Mouse (Mus musculus) embryonic facial prominence, embryonic 11.5 days (tissue): ENCODE measurements around the gene Vwa5b1. TPM values are rescaled to one million over a fixed set of nuclear protein-coding genes. Genes with fewer than 3 reads are reported as not detected.

Experiments used
- ATAC-seq: fragments of 200-750 bp; cut with Nextera tagmentation; replicated peaks from 2 replicates; pipeline ENCODE4 v1.8.0; 2017; ENCODE audit warnings: low read depth; ENCODE audit not compliant: insufficient number of reproducible peaks, low FRiP score, low TSS enrichment
- DNase-seq: peaks from one replicate; pipeline ENCODE4 v3.0.0-alpha.2; 2015; ENCODE audit warnings: low spot score
- H3K27ac ChIP-seq: fragments of 300-500 bp; sonication (generic); replicated peaks from 2 replicates; pipeline ENCODE4 v1.5.1; 2014; ENCODE audit warnings: mild to moderate bottlenecking, low read depth, low read length, control low read depth
- H3K27me3 ChIP-seq: fragments of 300-500 bp; sonication (generic); 2 replicates; pipeline ENCODE4 v1.6.1; 2014; ENCODE audit warnings: mild to moderate bottlenecking, low read length, moderate library complexity, mixed read lengths; ENCODE audit not compliant: control insufficient read depth, insufficient read depth
- H3K36me3 ChIP-seq: fragments of 300-500 bp; sonication (generic); replicated peaks from 2 replicates; pipeline ENCODE4 v1.6.1; 2014; ENCODE audit warnings: low read depth, mild to moderate bottlenecking, low read length, moderate library complexity, mixed read lengths; ENCODE audit not compliant: control insufficient read depth, insufficient read depth
- H3K4me1 ChIP-seq: fragments of 300-500 bp; sonication (generic); 2 replicates; pipeline ENCODE4 v1.6.1; 2014; ENCODE audit warnings: low read length, mixed read lengths; ENCODE audit not compliant: control insufficient read depth, insufficient read depth
- H3K4me2 ChIP-seq: fragments of 300-500 bp; sonication (generic); 2 replicates; pipeline ENCODE4 v1.6.1; 2014; ENCODE audit warnings: low read depth, mild to moderate bottlenecking, control low read depth, low read length, moderate library complexity
- H3K4me3 ChIP-seq: fragments of 300-500 bp; sonication (generic); 2 replicates; pipeline ENCODE4 v1.5.1; 2014; ENCODE audit warnings: low read depth, low read length, control low read depth
- H3K9ac ChIP-seq: fragments of 300-500 bp; sonication (generic); replicated peaks from 2 replicates; pipeline ENCODE4 v1.6.1; 2014; ENCODE audit warnings: mild to moderate bottlenecking, control low read depth, low read length
- H3K9me3 ChIP-seq: fragments of 300-500 bp; sonication (generic); replicated peaks from 2 replicates; pipeline ENCODE4 v1.6.1; 2016; ENCODE audit warnings: mild to moderate bottlenecking, low read length, inconsistent platforms, mixed read lengths; ENCODE audit not compliant: control insufficient read depth
- WGBS: fragments of 180-500 bp; shearing (Covaris S2); extraction: QIAGEN DNeasy Blood & Tissue Kit; methylation state at CpG from one replicate; pipeline ENCODE4 v1.1.7; 2014; 5-methylcytosine and 5-hydroxymethylcytosine counted together
- polyA plus RNA-seq: library from polyadenylated mRNA; unstranded; fragments of >200 nt; fragmentation: Nextera tagmentation; extraction: Ambion mirVana; gene quantifications from 2 replicates; pipeline ENCODE4 v1.2.1, GENCODE M21; 2014

Vwa5b1 gene
- polyA plus RNA-seq, 1 experiment from 2014 or later = 0.11 TPM

DNA sequence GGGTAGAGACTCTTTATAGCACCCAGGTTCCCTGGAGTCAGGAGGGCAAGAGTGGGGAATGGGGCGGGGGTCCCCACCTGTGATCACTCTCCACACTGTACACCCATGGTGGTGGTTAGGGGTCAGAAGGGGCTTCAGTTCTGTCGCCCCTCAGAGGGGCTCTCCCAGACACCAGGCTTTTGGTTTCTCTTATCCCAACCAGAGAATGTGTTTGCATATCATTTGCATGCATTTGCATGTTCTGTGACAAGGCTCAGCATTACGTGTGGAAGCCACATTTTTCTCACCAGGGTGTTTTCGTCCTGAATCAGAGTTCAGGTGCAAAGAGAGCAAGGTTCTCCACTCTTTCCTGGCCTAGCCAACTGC lies 97.6 kb downstream of the Vwa5b1 start:
- 56% methylated on average over 4 of the region's 4 CpGs for WGBS
- no peak for DNase-seq
- H3K27ac ChIP-seq = no peak overlapping the region

DNA sequence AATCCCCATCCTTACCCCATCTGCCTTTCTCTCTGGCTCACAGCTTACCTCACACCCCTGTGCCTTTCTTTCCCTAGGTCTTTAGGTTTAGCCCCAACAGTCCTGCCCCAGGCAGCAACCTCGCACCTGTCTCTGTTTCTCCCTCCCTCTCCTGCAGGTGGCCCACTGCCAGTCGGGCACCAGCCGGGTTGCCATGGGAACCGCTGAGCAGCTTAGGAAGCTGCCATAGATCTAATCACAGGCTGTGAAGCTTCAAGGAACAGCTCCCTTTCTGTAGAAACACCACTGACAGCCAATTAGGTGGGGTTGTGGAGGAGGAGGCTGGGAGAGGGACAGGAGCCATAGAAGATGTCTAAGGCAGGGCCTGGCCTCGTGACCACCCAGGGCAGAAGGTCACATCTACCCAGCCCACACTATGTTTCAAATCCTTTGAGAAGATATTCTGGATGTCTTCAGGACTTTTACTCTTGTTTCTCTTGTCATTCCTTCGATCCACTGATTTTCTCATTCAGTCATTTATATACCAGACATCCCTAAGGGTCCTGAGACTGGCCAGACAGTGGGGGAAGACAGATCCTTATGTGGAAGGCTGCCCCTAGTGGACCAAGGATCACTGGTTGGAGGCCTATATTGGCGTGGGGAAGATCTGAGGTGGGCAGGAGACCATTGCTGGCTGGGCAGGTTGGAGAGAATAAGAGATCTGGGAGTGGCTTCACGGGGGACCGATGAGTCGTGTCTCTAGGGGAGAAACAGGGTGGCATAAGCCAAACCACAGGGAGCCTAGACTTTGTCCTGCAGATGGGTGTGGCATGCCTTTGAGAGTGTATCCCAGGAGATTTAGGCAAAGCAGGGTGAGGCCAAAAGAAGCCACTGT lies 98.2 kb downstream of the Vwa5b1 start:
- no peaks in the 10 kb centered on the region for H3K36me3 ChIP-seq
- no peaks in the 10 kb centered on the region for H3K9me3 ChIP-seq
- H3K4me2 ChIP-seq = no peak overlapping the region
- ATAC-seq (no peak), DNase-seq (peak; percentile 53)
- no peak overlapping the region for H3K9ac ChIP-seq
- H3K27ac ChIP-seq = no peak overlapping the region
- no peaks in the 10 kb centered on the region for H3K27me3 ChIP-seq
- 34% methylated on average over 10 of the region's 10 CpGs for WGBS
- H3K4me1 ChIP-seq = no peaks in the 10 kb centered on the region
- H3K4me3 ChIP-seq = no peak overlapping the region

More for the DNA sequence above, 97.6 kb downstream of the Vwa5b1 start:
- Histone ChIP-seq H3K9me3 (no peaks in the 10 kb centered on the region), H3K36me3 (no peaks in the 10 kb centered on the region), H3K27me3 (no peaks in the 10 kb centered on the region), H3K4me2 (no peak overlapping the region), H3K4me1 (no peaks in the 10 kb centered on the region), H3K4me3 (no peak overlapping the region), H3K9ac (no peak overlapping the region)
- ATAC-seq = no peak

DNA sequence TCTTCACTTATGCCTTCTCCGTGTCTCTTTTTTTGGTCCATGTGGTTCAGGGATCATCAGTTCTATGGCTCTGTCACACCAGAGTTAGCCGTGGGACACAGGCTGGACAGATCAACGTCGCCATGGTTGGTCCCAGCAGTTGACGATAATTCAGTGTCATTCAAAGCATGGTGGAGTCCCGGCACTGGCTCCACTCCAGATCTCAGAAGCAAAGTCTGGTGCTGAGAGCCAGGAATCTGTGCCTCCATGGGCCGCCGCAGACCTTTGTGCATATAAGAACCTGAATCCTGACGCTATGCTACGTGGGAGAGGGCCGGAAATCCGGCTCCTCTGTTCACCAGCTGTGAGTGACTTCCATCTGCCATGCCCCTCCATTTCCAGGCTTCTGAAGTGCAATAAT lies 100.1 kb downstream of the Vwa5b1 start:
- ATAC-seq = no peak
- Histone ChIP-seq H3K27ac (no peak overlapping the region), H3K4me1 (no peaks in the 10 kb centered on the region)

DNA sequence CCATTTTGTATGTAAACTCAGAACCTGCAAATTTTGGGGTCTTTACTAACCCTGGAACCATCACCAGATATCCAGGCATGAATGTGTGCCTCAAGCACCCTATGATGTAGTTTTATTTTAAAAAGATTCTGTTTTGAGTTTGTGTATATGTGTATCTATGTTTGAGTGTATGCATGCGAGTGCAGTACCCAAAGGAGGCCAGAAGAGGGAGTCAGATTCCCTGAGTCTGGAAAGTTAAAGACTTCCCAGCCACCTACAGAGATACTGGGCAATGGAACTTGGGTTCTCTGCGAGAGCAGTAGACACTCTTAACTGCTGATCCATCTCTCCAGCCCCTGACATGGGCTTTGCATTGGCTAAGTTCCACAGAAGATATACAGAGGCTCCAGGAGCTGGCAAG lies 101.8 kb downstream of the Vwa5b1 start:
- DNase-seq (no peak), ATAC-seq (no peak)
- Histone ChIP-seq H3K27me3 (no peaks in the 10 kb centered on the region), H3K27ac (no peak overlapping the region), H3K36me3 (no peaks in the 10 kb centered on the region), H3K9me3 (no peaks in the 10 kb centered on the region), H3K4me3 (no peak overlapping the region), H3K4me1 (no peaks in the 10 kb centered on the region), H3K4me2 (no peak overlapping the region), H3K9ac (no peak overlapping the region)
- 81% methylated on average over 2 of the region's 2 CpGs for WGBS

More for the DNA sequence above, 100.1 kb downstream of the Vwa5b1 start:
- Histone ChIP-seq H3K9me3 (no peaks in the 10 kb centered on the region), H3K36me3 (no peaks in the 10 kb centered on the region), H3K27me3 (no peaks in the 10 kb centered on the region), H3K4me3 (no peak overlapping the region), H3K9ac (no peak overlapping the region), H3K4me2 (no peak overlapping the region)
- no peak for DNase-seq
- 90% methylated on average over 12 of the region's 12 CpGs for WGBS

DNA sequence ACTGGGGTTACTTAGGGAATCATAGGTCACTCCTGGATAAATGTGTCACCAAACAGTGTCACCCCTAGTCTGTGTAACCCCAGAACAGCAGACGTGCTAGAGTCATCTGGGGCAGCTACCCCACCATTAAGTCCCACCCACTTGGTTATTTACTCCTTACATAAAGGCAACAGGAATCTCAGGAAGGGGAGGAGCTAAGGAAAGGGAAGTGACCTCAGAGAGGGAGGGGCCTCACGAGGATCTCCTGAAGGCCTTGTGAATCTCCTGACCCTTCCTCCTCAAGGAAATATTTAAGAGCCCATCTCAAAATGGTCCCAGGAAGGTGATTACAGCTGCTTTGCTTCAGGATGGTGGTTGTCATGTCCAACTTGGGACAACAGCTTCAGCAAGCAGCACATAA lies 103.9 kb downstream of the Vwa5b1 start:
- DNase-seq (no peak), ATAC-seq (no peak)
- no peaks in the 10 kb centered on the region for H3K27me3 ChIP-seq
- H3K4me1 ChIP-seq = no peaks in the 10 kb centered on the region
- H3K9me3 ChIP-seq = no peaks in the 10 kb centered on the region
- H3K4me2 ChIP-seq = no peak overlapping the region
- H3K9ac ChIP-seq = no peak overlapping the region
- WGBS = 93% methylated on average over 2 of the region's 2 CpGs
- no peaks in the 10 kb centered on the region for H3K36me3 ChIP-seq
- no peak overlapping the region for H3K27ac ChIP-seq
- H3K4me3 ChIP-seq = no peak overlapping the region

DNA sequence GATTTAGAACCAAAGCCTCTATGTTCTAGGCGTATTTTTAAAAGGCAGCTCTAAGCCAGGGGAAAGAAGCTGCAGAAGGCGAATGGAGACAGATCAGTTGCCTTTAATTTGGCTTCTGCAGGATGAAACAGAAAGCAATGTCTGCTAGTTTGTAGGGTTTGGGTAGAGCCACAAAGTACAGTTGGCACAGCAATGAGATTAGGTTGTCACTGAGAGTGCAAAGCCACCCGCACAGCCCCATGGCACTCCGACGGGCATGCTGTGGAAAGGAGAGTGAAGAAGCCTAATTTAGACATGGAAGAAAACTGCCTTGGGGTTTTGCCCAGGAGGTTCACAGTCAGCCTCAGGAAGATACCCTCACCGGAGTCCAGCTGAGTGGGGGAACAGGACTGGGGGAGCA lies 105.7 kb downstream of the Vwa5b1 start:
- 90% methylated on average over 6 of the region's 6 CpGs for WGBS

DNA sequence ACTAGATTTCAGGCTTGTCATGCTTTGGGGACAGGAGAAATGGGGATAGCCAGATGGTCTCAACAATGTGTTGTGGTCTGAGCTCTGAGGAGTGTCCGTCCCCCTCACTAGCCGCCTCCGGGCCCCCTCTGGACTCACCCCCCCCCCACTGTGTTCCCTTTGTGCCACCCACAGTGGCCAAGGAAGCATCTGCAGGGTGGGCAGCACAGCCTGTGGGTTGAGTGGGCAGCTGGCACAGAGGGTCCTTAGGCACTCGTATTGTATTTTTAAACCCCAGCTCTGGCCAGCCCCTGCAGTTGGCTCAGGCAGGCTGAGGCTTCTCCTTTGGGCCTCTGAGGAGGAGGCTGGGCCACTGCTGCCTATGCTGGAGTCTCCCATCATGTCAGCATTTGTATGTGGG lies 110.0 kb downstream of the Vwa5b1 start:
- Histone ChIP-seq H3K4me2 (no peak overlapping the region), H3K27ac (no peak overlapping the region), H3K4me1 (no peaks in the 10 kb centered on the region; the same call in 1 of the 2 replicates), H3K9ac (no peak overlapping the region), H3K4me3 (no peak overlapping the region), H3K27me3 (no peaks in the 10 kb centered on the region), H3K36me3 (no peaks in the 10 kb centered on the region), H3K9me3 (no peaks in the 10 kb centered on the region)
- 79% methylated on average over 4 of the region's 4 CpGs for WGBS
- no peak for ATAC-seq
- no peak for DNase-seq

More for the DNA sequence above, 105.7 kb downstream of the Vwa5b1 start:
- Histone ChIP-seq H3K9me3 (no peaks in the 10 kb centered on the region), H3K27ac (no peak overlapping the region), H3K27me3 (no peaks in the 10 kb centered on the region), H3K9ac (no peak overlapping the region), H3K4me1 (no peaks in the 10 kb centered on the region), H3K4me2 (no peak overlapping the region), H3K4me3 (no peak overlapping the region), H3K36me3 (no peaks in the 10 kb centered on the region)
- ATAC-seq (no peak), DNase-seq (no peak)

DNA sequence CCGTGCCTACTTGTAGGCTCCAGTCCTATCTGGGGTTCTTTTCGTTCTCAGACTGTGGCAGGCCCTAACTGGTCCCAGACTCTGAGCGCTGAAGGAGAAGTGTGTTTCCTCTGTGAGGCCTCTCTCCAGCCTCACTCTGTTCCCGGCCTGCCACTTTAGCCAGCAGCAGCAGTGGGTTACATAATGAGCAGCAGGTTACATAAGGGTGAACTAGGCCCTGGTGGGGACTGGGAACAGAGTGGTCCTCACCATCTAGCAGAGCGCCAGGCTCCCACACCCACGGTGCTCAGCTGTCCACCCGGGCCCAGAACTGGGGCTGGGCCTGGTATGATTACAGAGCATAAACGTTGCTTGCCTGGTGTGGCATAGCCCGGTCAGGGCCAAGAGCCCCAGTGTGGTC lies 110.9 kb downstream of the Vwa5b1 start:
- H3K4me2 ChIP-seq = no peak overlapping the region
- ATAC-seq (no peak), DNase-seq (no peak)
- no peak overlapping the region for H3K9ac ChIP-seq
- no peaks in the 10 kb centered on the region; the same call in 1 of the 2 replicates for H3K4me1 ChIP-seq
- H3K27ac ChIP-seq = no peak overlapping the region
- H3K9me3 ChIP-seq = no peaks in the 10 kb centered on the region
- no peak overlapping the region for H3K4me3 ChIP-seq
- 84% methylated on average over 9 of the region's 9 CpGs for whole genome bisulfite sequencing
- no peaks in the 10 kb centered on the region for H3K36me3 ChIP-seq
- no peaks in the 10 kb centered on the region for H3K27me3 ChIP-seq
